Mouse (Mus musculus): ENCODE measurements around the gene Heatr6.

- TF ChIP-seq NANOG (IDR thresholded peaks at IDR 0.05; ENCODE audit: borderline replicate concordance, low read length) (no peak), POU5F1 (IDR thresholded peaks at IDR 0.05; ENCODE audit: borderline replicate concordance, low read length) (no peak)
Measured at GRCm38 (mm10) chr11:83747376-83748265, 5.9 kb upstream of the Heatr6 start.

All from E14TG2a.4 (cell line).